Mouse (Mus musculus) ES-CJ7 (cell line): ENCODE results near the gene Sla2.
"Not testable (repeated sequence)": the region's sequence is repeated elsewhere in the genome, so short reads cannot be mapped to it uniquely, and the experiment has no call there.

Source experiments
- DNase-seq: peaks from one replicate; pipeline ENCODE4 v3.0.0; 2011; ENCODE audit warnings: low read depth, low spot score

Sla2 gene

GRCm38 (mm10) chr2:156887017-156887416 is at the start of gene Sla2:
Gene Sla2 (minus strand): TSS chr2:156887192.
- DNase-seq, result no peak

GRCm38 (mm10) chr2:156935005-156935404 is 48.0 kb upstream of the Sla2 start:
- no peak for DNase-seq

GRCm38 (mm10) chr2:156933426-156933825 is 46.4 kb upstream of the Sla2 start:
- no peak for DNase-seq

- no peak for DNase-seq
Measured at GRCm38 (mm10) chr2:156931421-156931820, 44.4 kb upstream of the Sla2 start.

GRCm38 (mm10) chr2:156930549-156930948 is 43.6 kb upstream of the Sla2 start:
- no peak for DNase-seq

- no peak for DNase-seq
Measured at GRCm38 (mm10) chr2:156929519-156930120, 42.6 kb upstream of the Sla2 start.

GRCm38 (mm10) chr2:156928606-156929005 is 41.6 kb upstream of the Sla2 start:
- no peak for DNase-seq

- DNase-seq, result no peak
Measured at GRCm38 (mm10) chr2:156927663-156928062, 40.7 kb upstream of the Sla2 start.

GRCm38 (mm10) chr2:156925611-156926010 is 38.6 kb upstream of the Sla2 start:
- not testable (repeated sequence) for DNase-seq

- DNase-seq, result not testable (repeated sequence)
Measured at GRCm38 (mm10) chr2:156925075-156925474, 38.1 kb upstream of the Sla2 start.

GRCm38 (mm10) chr2:156924210-156924898 is 37.4 kb upstream of the Sla2 start:
- DNase-seq, result no peak

GRCm38 (mm10) chr2:156923057-156923456 is 36.1 kb upstream of the Sla2 start:
- DNase-seq, result no peak

- DNase-seq, result no peak
Measured at GRCm38 (mm10) chr2:156919796-156920195, 32.8 kb upstream of the Sla2 start.

GRCm38 (mm10) chr2:156919191-156919590 is 32.2 kb upstream of the Sla2 start:
- DNase-seq, result not testable (repeated sequence)

- DNase-seq, result no peak
Measured at GRCm38 (mm10) chr2:156918562-156918961, 31.6 kb upstream of the Sla2 start.

- DNase-seq, result no peak
Measured at GRCm38 (mm10) chr2:156916419-156917125, 29.6 kb upstream of the Sla2 start.

GRCm38 (mm10) chr2:156915559-156915958 is 28.6 kb upstream of the Sla2 start:
- DNase-seq, result no peak

- no peak for DNase-seq
Measured at GRCm38 (mm10) chr2:156913191-156913590, 26.2 kb upstream of the Sla2 start.

GRCm38 (mm10) chr2:156905931-156906330 is 18.9 kb upstream of the Sla2 start:
- not testable (repeated sequence) for DNase-seq

GRCm38 (mm10) chr2:156904976-156905717 is 18.2 kb upstream of the Sla2 start:
- DNase-seq, result peak; percentile 53

- peak; percentile 61 for DNase-seq
Measured at GRCm38 (mm10) chr2:156903367-156903766, 16.4 kb upstream of the Sla2 start.

GRCm38 (mm10) chr2:156902411-156902810 is 15.4 kb upstream of the Sla2 start:
- peak; percentile 1 for DNase-seq
